Mouse (Mus musculus) heart, embryonic 14.5 days (tissue): ENCODE data around the gene Cpt1b. TPM values are rescaled to one million over a fixed set of nuclear protein-coding genes. Genes with fewer than 3 reads are reported as not detected.

Experiments used
- ATAC-seq: fragments of 200-750 bp; cut with Nextera tagmentation; 2 replicates; pipeline ENCODE4 v1.8.0; 2017; ENCODE audit warnings: low read depth, moderate TSS enrichment; ENCODE audit not compliant: insufficient number of reproducible peaks, insufficient read depth, low FRiP score
- H3K27ac ChIP-seq, 2 experiments: fragments of 200-500 bp in 1 of 2; fragments of 300-500 bp in 1 of 2; sonication (generic) in 1 of 2; replicated peaks in 1 of 2; 2 replicates each; pipeline ENCODE4 v1.5.1; 2012 to 2014; ENCODE audit warnings: low read depth in 2 of 2, low read length in 2 of 2, control low read depth in 1 of 2, mild to moderate bottlenecking in 1 of 2, mixed read lengths in 1 of 2; ENCODE audit not compliant: control insufficient read depth in 1 of 2, insufficient read depth in 1 of 2
- H3K27me3 ChIP-seq: fragments of 300-500 bp; sonication (generic); 2 replicates; pipeline ENCODE4 v1.6.1; 2014; ENCODE audit warnings: mild to moderate bottlenecking, low read length, control low read depth; ENCODE audit not compliant: control insufficient read depth, insufficient read depth
- H3K36me3 ChIP-seq: fragments of 300-500 bp; sonication (generic); 2 replicates; pipeline ENCODE4 v1.6.1; 2014; ENCODE audit warnings: mild to moderate bottlenecking, control low read depth, low read length, mixed read lengths; ENCODE audit not compliant: control insufficient read depth, insufficient read depth
- H3K4me1 ChIP-seq, 2 experiments: fragments of 200-500 bp in 1 of 2; fragments of 300-500 bp in 1 of 2; sonication (generic) in 1 of 2; 2 replicates each; pipeline ENCODE4 v1.6.1; 2012 to 2014; ENCODE audit warnings: low read length in 2 of 2, control low read depth in 1 of 2, mixed read lengths in 1 of 2; ENCODE audit not compliant: control insufficient read depth in 2 of 2, insufficient read depth in 2 of 2
- H3K4me2 ChIP-seq: fragments of 300-500 bp; sonication (generic); 2 replicates; pipeline ENCODE4 v1.6.1; 2014; ENCODE audit warnings: mild to moderate bottlenecking, low read length
- H3K4me3 ChIP-seq, 2 experiments: fragments of 200-500 bp in 1 of 2; fragments of 300-500 bp in 1 of 2; sonication (generic) in 1 of 2; 2 replicates each; pipeline ENCODE4 v1.5.1; 2012 to 2014; ENCODE audit warnings: low read length in 2 of 2, mild to moderate bottlenecking in 2 of 2, control low read depth in 1 of 2, low read depth in 1 of 2, moderate library complexity in 1 of 2; ENCODE audit not compliant: control insufficient read depth in 1 of 2, insufficient read depth in 1 of 2
- H3K9ac ChIP-seq: fragments of 300-500 bp; sonication (generic); 2 replicates; pipeline ENCODE4 v1.6.1; 2014; ENCODE audit warnings: mild to moderate bottlenecking, low read length
- H3K9me3 ChIP-seq: fragments of 300-500 bp; sonication (generic); 2 replicates; pipeline ENCODE4 v1.6.1; 2016; ENCODE audit warnings: low read length, control low read depth; ENCODE audit not compliant: control insufficient read depth
- WGBS: fragments of 180-500 bp; shearing (Covaris S2); extraction: QIAGEN DNeasy Blood & Tissue Kit; methylation state at CpG from one replicate; pipeline ENCODE4 v1.1.7; 2014; 5-methylcytosine and 5-hydroxymethylcytosine counted together
- polyA plus RNA-seq: library from polyadenylated mRNA; unstranded; fragments of >200 nt; fragmentation: Nextera tagmentation; extraction: Ambion mirVana; gene quantifications from 2 replicates; pipeline ENCODE4 v1.2.1, GENCODE M21; 2014

Cpt1b gene
- polyA plus RNA-seq, 1 experiment from 2014 or later, result 190 TPM

DNA sequence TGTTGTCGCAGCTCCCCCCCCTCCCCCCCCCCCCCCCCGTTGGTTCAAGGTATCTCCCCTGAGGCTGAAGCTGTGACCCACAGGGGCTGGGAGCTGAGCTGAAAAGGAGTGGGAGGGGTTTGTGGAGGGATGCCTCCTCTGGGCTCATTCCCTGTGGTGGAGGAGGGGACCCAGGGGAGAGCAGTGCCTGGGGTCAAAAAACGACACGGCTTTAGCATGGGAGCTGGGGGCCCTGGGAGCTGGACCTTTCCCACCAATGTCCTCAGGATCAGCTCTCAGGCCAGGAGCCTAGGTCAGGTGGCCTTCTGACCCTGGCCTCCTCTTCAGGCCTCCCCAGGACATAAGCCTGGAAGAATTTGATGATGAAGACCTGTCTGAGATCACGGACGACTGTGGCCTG lies 29.2 kb upstream of the Cpt1b start:
- H3K27me3 ChIP-seq, result peaks cover 69% of the 10 kb centered on the region
- no peaks in the 10 kb centered on the region for H3K36me3 ChIP-seq
- H3K9me3 ChIP-seq, result no peaks in the 10 kb centered on the region
- WGBS, result 33% methylated on average over 4 of the region's 6 CpGs
- H3K27ac ChIP-seq, result no peak overlapping the region
- H3K9ac ChIP-seq, result no peak overlapping the region
- ATAC-seq, result no peak
- no peak overlapping the region for H3K4me3 ChIP-seq
- peaks cover 6 to 9% of the 10 kb centered on the region in 2 experiments; a peak in 3 of 4 replicates for H3K4me1 ChIP-seq
- H3K4me2 ChIP-seq, result no peak overlapping the region

DNA sequence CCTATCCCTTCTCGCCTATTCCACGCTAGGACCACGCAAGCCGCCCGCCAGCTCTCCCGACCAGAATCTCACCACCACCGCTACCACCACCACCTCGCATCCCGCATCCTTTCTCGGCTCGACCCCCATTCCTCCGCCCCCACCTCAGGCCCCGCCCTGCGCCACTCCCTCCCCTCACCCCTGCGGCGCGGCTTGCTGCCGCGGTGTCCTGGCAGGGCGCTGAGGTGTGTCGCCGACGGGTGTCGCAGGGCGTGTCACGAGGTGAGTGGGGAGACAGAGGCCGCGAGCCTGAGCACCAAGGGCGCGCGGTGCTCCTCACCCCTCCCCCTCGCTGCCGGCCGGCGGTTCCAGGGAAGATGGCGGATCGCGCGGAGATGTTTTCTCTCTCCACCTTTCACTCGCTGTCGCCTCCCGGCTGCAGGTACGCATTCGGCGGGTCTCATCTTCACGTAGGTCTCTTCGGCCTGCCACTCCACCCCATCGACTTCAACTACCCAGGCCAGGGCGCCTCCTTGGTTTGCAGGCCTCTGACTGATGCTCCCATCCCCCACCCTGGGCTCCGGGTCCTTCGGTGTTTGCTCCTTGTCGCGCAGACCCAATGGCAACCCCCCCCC lies 28.3 kb upstream of the Cpt1b start, which contains the start of gene Mapk8ip2:
Gene Mapk8ip2, plus strand, starts transcription at position 49 of the 614 bp plus-strand sequence.
- Histone ChIP-seq H3K27me3 (peaks cover 68% of the 10 kb centered on the region), H3K4me2 (peak within 1 kb of the TSS; percentile 75), H3K9me3 (no peaks in the 10 kb centered on the region), H3K4me3 (peak within 1 kb of the TSS; percentile 32 to 41), H3K4me1 (peaks cover 6 to 9% of the 10 kb centered on the region in 2 experiments; a peak in 3 of 4 replicates), H3K27ac (no peak within 1 kb of the TSS), H3K9ac (no peak within 1 kb of the TSS), H3K36me3 (no peaks in the 10 kb centered on the region)
- under 1% methylated on average over 53 of the region's 53 CpGs for WGBS
- ATAC-seq, result no peak

DNA sequence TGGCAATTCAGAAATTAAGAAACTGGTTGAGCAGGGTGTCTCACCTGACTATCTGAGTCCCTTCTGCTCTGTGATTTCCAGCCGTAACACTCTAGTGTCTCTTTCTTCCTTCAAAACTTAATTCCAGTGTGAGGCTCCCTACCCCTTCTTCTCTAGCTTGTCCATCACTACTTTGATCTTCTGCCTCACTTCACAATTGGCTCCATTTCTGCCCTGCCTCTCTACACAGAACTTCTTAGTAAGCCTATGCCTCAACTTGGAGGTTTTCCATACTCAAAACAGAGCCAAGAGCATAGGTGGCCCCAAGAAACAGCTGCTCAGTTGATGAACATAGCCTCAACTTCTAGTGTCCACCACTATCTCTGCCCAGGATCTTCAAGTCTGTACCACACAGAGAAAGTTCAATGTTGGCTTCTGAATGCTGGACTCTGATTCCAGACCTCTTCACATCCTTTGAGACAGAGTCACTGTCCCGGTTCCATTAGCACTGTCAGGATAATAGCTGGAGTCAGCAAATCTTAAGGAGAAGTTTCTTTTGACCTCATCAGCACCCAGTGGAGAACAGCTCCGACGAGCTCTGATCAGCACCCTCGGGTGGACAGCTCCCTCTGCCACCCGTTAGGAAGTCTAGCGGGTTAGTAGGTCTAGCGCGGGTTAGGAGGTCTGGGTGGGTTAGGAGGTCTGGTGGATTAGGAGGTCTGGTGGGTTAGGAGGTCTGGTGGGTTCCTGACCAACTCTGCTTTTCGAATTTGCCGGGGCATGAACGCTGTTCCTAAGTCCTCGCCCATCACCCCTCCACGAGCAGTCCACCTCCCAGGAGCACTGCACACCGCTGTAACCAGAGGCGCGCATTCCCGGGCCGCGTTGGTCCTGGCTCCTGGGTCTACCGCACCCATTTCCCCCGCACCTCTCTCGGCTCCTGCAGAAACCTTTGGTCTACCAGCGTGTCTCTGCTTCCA lies 27.5 kb upstream of the Cpt1b start:
- Histone ChIP-seq H3K27me3 (peaks cover 61% of the 10 kb centered on the region), H3K4me1 (peaks cover 6 to 9% of the 10 kb centered on the region in 2 experiments; a peak in 3 of 4 replicates), H3K27ac (no peak overlapping the region), H3K4me2 (peak overlapping the region; percentile 75), H3K4me3 (peak overlapping the region; percentile 32 to 41; a peak in 3 of 4 replicates), H3K9ac (no peak overlapping the region), H3K9me3 (no peaks in the 10 kb centered on the region), H3K36me3 (no peaks in the 10 kb centered on the region)
- 3% methylated on average over 18 of the region's 24 CpGs for WGBS
- no peak for ATAC-seq

DNA sequence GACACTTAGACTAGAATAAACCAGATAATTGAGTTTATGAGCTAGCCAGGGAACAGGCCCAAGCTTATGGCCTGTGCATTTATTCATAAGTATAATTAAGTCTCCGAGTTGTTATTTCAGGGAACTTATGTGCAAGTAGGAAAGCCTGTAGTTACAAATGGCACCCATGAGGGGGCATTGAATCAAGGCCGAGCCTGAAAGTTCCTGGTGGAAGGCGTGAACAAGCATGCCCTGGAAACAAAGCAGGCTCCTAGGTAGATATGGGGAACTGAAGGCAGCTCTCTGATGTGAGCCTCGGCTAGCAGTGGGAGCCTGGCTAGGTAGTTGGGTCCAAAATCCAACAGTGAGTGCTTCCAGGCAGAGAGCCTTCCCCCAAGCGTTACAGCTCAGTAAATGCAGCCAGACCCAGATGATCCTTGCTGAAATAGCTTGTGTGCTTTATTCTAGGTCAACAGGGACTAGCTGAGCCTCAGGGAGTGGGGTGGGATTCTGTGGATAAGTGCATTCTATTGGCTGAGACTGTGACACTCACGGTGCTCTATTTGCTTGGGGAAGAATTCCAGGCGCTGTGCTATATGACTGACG lies 16.9 kb upstream of the Cpt1b start:
- Histone ChIP-seq H3K27me3 (no peaks in the 10 kb centered on the region), H3K4me1 (no peaks in the 10 kb centered on the region), H3K4me3 (no peak overlapping the region), H3K4me2 (no peak overlapping the region), H3K9ac (no peak overlapping the region), H3K9me3 (no peaks in the 10 kb centered on the region), H3K27ac (no peak overlapping the region), H3K36me3 (no peaks in the 10 kb centered on the region)
- WGBS, result 32% methylated on average over 8 of the region's 8 CpGs
- ATAC-seq, result no peak

DNA sequence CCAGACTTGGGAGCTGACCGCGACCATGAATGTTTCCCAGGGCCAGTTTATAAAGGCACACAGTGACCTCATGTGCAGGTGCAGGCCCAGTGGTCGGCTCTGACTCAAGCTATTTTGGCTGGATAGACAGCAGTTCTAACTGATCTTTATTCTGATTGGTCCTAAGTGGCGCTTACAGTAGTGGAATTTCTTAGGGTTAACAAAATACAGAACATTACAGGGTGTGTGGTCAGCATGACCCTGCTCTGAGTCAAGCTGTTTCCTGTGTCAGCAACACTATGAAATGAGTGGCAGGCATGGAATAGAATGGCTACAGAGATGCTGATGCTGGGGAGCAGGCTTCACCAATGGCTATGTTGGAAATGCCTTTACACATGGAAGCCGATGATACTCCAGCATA lies 10.2 kb upstream of the Cpt1b start:
- no peaks in the 10 kb centered on the region for H3K27me3 ChIP-seq
- no peak overlapping the region for H3K4me2 ChIP-seq
- H3K9ac ChIP-seq, result no peak overlapping the region
- no peak overlapping the region for H3K4me3 ChIP-seq
- no peaks in the 10 kb centered on the region for H3K9me3 ChIP-seq
- H3K36me3 ChIP-seq, result peaks cover 5% of the 10 kb centered on the region; the same call in 1 of the 2 replicates
- 79% methylated on average over 5 of the region's 5 CpGs for whole genome bisulfite sequencing
- H3K4me1 ChIP-seq, result peaks cover 0 to 1% of the 10 kb centered on the region in 2 experiments; a peak in 1 of 4 replicates
- ATAC-seq, result no peak
- no peak overlapping the region for H3K27ac ChIP-seq

DNA sequence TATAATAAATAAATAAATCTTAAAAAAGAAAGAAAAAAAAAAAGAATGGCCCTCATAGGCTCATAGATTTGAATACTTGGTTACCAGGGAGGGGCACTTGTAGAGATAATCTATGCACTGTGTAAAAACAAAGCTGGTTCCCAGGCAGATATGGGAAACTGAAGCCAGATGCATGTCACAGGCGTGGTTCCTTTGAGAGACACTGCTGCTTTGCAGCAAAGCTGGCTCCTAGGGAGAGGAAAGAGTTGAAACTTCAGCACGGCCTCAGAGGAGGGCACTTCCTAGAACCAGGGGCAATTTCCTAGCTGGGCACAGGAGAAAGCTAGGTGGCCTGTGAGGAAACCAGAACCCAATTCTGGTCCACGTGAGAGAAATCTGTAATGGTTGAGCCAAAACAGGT lies 8.5 kb upstream of the Cpt1b start:
- H3K9ac ChIP-seq, result no peak overlapping the region
- peaks cover 5% of the 10 kb centered on the region; the same call in 1 of the 2 replicates for H3K36me3 ChIP-seq
- peaks cover 0 to 3% of the 10 kb centered on the region in 2 experiments; a peak in 1 of 4 replicates for H3K4me1 ChIP-seq
- H3K4me2 ChIP-seq, result no peak overlapping the region
- no peak overlapping the region for H3K4me3 ChIP-seq
- 56% methylated on average over 3 of the region's 3 CpGs for WGBS
- no peaks in the 10 kb centered on the region for H3K27me3 ChIP-seq
- H3K27ac ChIP-seq, result no peak overlapping the region
- H3K9me3 ChIP-seq, result no peaks in the 10 kb centered on the region
- no peak for ATAC-seq

DNA sequence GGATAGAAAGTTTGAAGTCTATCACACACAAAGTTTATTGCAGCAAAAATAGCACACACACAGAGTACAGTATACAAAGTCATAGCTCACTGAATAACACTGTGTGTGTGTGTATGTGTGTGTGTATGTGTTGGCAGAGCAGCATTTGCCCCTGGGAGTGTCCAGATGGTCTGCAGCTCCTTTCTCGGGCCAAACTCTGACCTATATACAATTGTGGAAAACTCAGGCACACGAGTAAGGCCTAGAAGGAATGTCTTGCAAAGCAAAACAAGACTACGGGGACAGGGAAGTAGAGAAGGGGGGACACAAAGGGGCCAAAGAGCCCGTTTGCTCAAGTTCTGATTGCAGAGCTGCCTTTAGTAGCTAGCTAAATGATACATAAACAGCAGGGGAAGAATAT lies 7.3 kb upstream of the Cpt1b start:
- Histone ChIP-seq H3K27ac (no peak overlapping the region), H3K27me3 (no peaks in the 10 kb centered on the region), H3K4me3 (no peak overlapping the region), H3K9me3 (no peaks in the 10 kb centered on the region), H3K36me3 (peaks cover 8% of the 10 kb centered on the region), H3K4me2 (no peak overlapping the region), H3K9ac (no peak overlapping the region), H3K4me1 (peaks cover 6 to 13% of the 10 kb centered on the region in 2 experiments)
- 82% methylated on average over 4 of the region's 4 CpGs for WGBS
- no peak for ATAC-seq
